ENCODE assay signal across 8 mouse cellular contexts in genomic region chr8:70486941-70487520, GRCm38 (mm10). TPM values are rescaled to one million over a fixed set of nuclear protein-coding genes. Genes with fewer than 3 reads are reported as not detected.
DNase-seq lines count a peak whose midpoint lies in the region; ATAC-seq and TF ChIP-seq lines count a peak whose summit lies in the region.

Gene Tmem59l, minus strand, starts transcription at chr8:70487358.

- no peaks in the 10 kb centered on the region for H3K36me3 ChIP-seq in lung, embryonic 14.5 days (ENCODE audit: insufficient read depth)
- peaks cover 16% of the 10 kb centered on the region for H3K36me3 ChIP-seq in hindbrain, embryonic 14.5 days (replicated peaks; ENCODE audit: control insufficient read depth, insufficient read depth)
- no peaks in the 10 kb centered on the region for H3K36me3 ChIP-seq in liver, embryonic 13.5 days
- H3K36me3 ChIP-seq in stomach, embryonic 16.5 days (ENCODE audit: control insufficient read depth, insufficient read depth, low read length), result no peaks in the 10 kb centered on the region

- no peak for TF ChIP-seq CTCF in lung, embryonic 14.5 days (IDR thresholded peaks at IDR 0.05; ENCODE audit: low read depth)

- intact Hi-C loops in gastrocnemius, postnatal 14 days (cut with DNase I; ENCODE audit: low total_unique reads), result no loop called here

- H3K9me3 ChIP-seq in lung, embryonic 14.5 days (ENCODE audit: low read depth, low read length), result no peaks in the 10 kb centered on the region
- H3K9me3 ChIP-seq in hindbrain, embryonic 14.5 days (ENCODE audit: control insufficient read depth, low read length), result no peaks in the 10 kb centered on the region
- H3K9me3 ChIP-seq in liver, embryonic 13.5 days (replicated peaks), result no peaks in the 10 kb centered on the region
- H3K9me3 ChIP-seq in stomach, embryonic 16.5 days (replicated peaks; ENCODE audit: control insufficient read depth, low read length), result no peaks in the 10 kb centered on the region

- peak within 1 kb of the TSS; percentile 32 for H3K4me3 ChIP-seq in lung, embryonic 14.5 days (ENCODE audit: low read depth, low read length)
- peak within 1 kb of the TSS; percentile 54 for H3K4me3 ChIP-seq in hindbrain, embryonic 14.5 days (replicated peaks; ENCODE audit: low read length)
- H3K4me3 ChIP-seq in liver, embryonic 13.5 days (replicated peaks), result peak within 1 kb of the TSS; percentile 38
- peak within 1 kb of the TSS; percentile 39 for H3K4me3 ChIP-seq in stomach, embryonic 16.5 days (replicated peaks; ENCODE audit: low read length)

- WGBS in lung, embryonic 14.5 days, result 9% methylated on average over 33 of the region's 33 CpGs
- 4% methylated on average over 33 of the region's 33 CpGs for WGBS in hindbrain, embryonic 14.5 days
- 15% methylated on average over 33 of the region's 33 CpGs for WGBS in liver, embryonic 13.5 days (ENCODE audit: insufficient replicate concordance)
- 8% methylated on average over 33 of the region's 33 CpGs for WGBS in stomach, embryonic 16.5 days

- no peak within 1 kb of the TSS for H3K9ac ChIP-seq in lung, embryonic 14.5 days
- H3K9ac ChIP-seq in hindbrain, embryonic 14.5 days, result peak within 1 kb of the TSS; percentile 89
- H3K9ac ChIP-seq in liver, embryonic 13.5 days, result no peak within 1 kb of the TSS
- H3K9ac ChIP-seq in stomach, embryonic 16.5 days (ENCODE audit: low read length), result peak within 1 kb of the TSS; percentile 54; the same call in 1 of the 2 replicates

- H3K27me3 ChIP-seq in lung, embryonic 14.5 days (ENCODE audit: insufficient read depth, low read length), result peaks cover 71% of the 10 kb centered on the region
- peaks cover 85% of the 10 kb centered on the region for H3K27me3 ChIP-seq in hindbrain, embryonic 14.5 days (ENCODE audit: control insufficient read depth, insufficient read depth, low read length)
- peaks cover 100% of the 10 kb centered on the region for H3K27me3 ChIP-seq in liver, embryonic 13.5 days
- peaks cover 74% of the 10 kb centered on the region for H3K27me3 ChIP-seq in stomach, embryonic 16.5 days (ENCODE audit: control insufficient read depth, insufficient read depth, low read length)

- H3K4me1 ChIP-seq in lung, embryonic 14.5 days (ENCODE audit: insufficient read depth), result peaks cover 20% of the 10 kb centered on the region
- peaks cover 15% of the 10 kb centered on the region for H3K4me1 ChIP-seq in hindbrain, embryonic 14.5 days (replicated peaks; ENCODE audit: control insufficient read depth, insufficient read depth, low read length)
- peaks cover 23% of the 10 kb centered on the region for H3K4me1 ChIP-seq in liver, embryonic 13.5 days (replicated peaks)
- H3K4me1 ChIP-seq in stomach, embryonic 16.5 days (ENCODE audit: control insufficient read depth, insufficient read depth, low read length), result peaks cover 26% of the 10 kb centered on the region

- H3K27ac ChIP-seq in lung, embryonic 14.5 days (ENCODE audit: low read depth), result peak within 1 kb of the TSS; percentile 86
- no peak within 1 kb of the TSS for H3K27ac ChIP-seq in hindbrain, embryonic 14.5 days
- no peak within 1 kb of the TSS for H3K27ac ChIP-seq in liver, embryonic 13.5 days
- H3K27ac ChIP-seq in stomach, embryonic 16.5 days (ENCODE audit: low read length), result no peak within 1 kb of the TSS

- H3K4me2 ChIP-seq in lung, embryonic 14.5 days, result peak within 1 kb of the TSS; percentile 63
- peak within 1 kb of the TSS; percentile 69 for H3K4me2 ChIP-seq in hindbrain, embryonic 14.5 days (replicated peaks)
- peak within 1 kb of the TSS; percentile 55 for H3K4me2 ChIP-seq in liver, embryonic 13.5 days
- H3K4me2 ChIP-seq in stomach, embryonic 16.5 days (ENCODE audit: low read depth, low read length), result peak within 1 kb of the TSS; percentile 57

- no peak for ATAC-seq in lung, embryonic 14.5 days (ENCODE audit: insufficient read depth)
- peak; percentile 79 for ATAC-seq in hindbrain, embryonic 14.5 days (ENCODE audit: low FRiP score)
- ATAC-seq in liver, embryonic 13.5 days (ENCODE audit: low read depth), result no peak
- ATAC-seq in stomach, embryonic 16.5 days (ENCODE audit: insufficient read depth, low FRiP score), result no peak
- ATAC-seq in granulocyte monocyte progenitor cell, adult 5-6 weeks (replicated peaks; ENCODE audit: poor library complexity, severe bottlenecking), result no peak

- DNase-seq in lung, embryonic 14.5 days, result no peak
- no peak for DNase-seq in lung, postnatal 4 days
- DNase-seq in cerebellum, postnatal 36 days, result peak; percentile 77 to 81
- peak; percentile 74 for DNase-seq in hindbrain, embryonic 14.5 days (ENCODE audit: low spot score)
- no peak for DNase-seq in liver, embryonic 13.5 days
- DNase-seq in gastrocnemius, postnatal 14 days, result no peak

RNA-seq across cellular contexts. Expression of gene Tmem59l, which starts in this region (rescaled TPM):
- 6.7 and 8.3 TPM in 2 replicates for polyA plus RNA-seq in lung, embryonic 14.5 days (2014; fragmentation: Nextera tagmentation; extraction: Ambion mirVana)
- 143 and 149 TPM in 2 replicates for polyA plus RNA-seq in hindbrain, embryonic 14.5 days (2014; fragmentation: Nextera tagmentation; extraction: Ambion mirVana)
- polyA plus RNA-seq in liver, embryonic 13.5 days (2015; fragmentation: Nextera tagmentation; extraction: Ambion mirVana), result 0.14 and 0.33 TPM in 2 replicates
- polyA plus RNA-seq in stomach, embryonic 16.5 days (2015; fragmentation: Nextera tagmentation; extraction: Ambion mirVana), result 2.8 and 4.3 TPM in 2 replicates
- not detected for total RNA-seq in gastrocnemius, postnatal 14 days (2021)
- total RNA-seq in granulocyte monocyte progenitor cell, adult 5-6 weeks (2014; fragmentation: Nextera tagmentation), result not detected in 2 replicates
- not detected in 2 replicates for total RNA-seq in granulocyte monocyte progenitor cell, adult 5-6 weeks (2017)

Comparison
In these comparisons a context has a peak if more than half of its experiments do, and no peak if none do; other contexts are left out.
1. RNA of gene Tmem59l (polyA plus RNA-seq): 143 to 149 TPM in hindbrain, embryonic 14.5 days; 6.7 to 8.3 TPM in lung, embryonic 14.5 days, 2.8 to 4.3 TPM in stomach, embryonic 16.5 days and 0.14 to 0.33 TPM in liver, embryonic 13.5 days; every median in the first group is over 10 times any median in the second.
2. DNase-seq: peak in cerebellum, postnatal 36 days (2 of 2) and hindbrain, embryonic 14.5 days (single experiment); none in lung, embryonic 14.5 days (single experiment), lung, postnatal 4 days (0 of 2), liver, embryonic 13.5 days (single experiment) and gastrocnemius, postnatal 14 days (single experiment).
3. H3K9ac ChIP-seq: peak in hindbrain, embryonic 14.5 days (single experiment) and stomach, embryonic 16.5 days (single experiment); none in lung, embryonic 14.5 days (single experiment) and liver, embryonic 13.5 days (single experiment).
4. Peak in every context shown above with its lines, with median percentiles within 50 percentile points of each other: H3K4me2 ChIP-seq and H3K4me3 ChIP-seq.